Mouse (Mus musculus) c-Kit-positive CD71-positive TER-119-positive erythroid progenitor cells, embryonic 14.5 days (primary cell): Measurements from ENCODE around the gene Olfr417.
"Not testable (repeated sequence)": the region's sequence is repeated elsewhere in the genome, so short reads cannot be mapped to it uniquely, and the experiment has no call there.

Experiments
- DNase-seq: peaks from one replicate; pipeline ENCODE4 v3.0.0-alpha.2; 2013; ENCODE audit warnings: low spot score

Olfr417 gene

DNA sequence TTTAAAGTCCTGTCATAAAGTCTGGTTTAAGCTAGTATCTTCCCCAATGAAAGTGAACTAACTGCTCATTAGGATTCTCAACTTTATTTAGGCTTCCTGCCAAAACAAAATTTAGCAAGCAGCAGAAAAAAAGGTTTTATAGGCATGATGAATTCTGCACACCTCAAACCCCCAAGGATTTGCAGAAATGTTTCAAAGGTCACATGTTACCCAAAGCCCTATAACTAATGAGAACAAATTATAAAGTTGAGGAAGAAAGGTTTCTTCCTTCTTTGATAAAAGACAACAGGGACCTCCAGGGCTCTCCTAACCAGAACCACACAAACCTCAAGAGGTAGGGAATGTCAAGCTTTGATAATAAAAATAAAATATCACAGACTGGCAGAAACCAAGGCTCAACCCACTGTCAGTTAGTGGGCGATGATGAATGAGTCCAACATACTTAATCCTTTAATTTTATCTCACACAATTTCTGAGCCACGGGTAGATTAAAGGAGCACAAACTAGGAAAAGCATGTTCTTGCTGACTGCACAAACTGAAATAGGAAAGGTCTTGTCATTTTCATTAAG, at the start of gene Olfr417:
Olfr417 (plus strand) TSS at position 241 of the 570 bp plus-strand sequence.
- DNase-seq, result no peak

DNA sequence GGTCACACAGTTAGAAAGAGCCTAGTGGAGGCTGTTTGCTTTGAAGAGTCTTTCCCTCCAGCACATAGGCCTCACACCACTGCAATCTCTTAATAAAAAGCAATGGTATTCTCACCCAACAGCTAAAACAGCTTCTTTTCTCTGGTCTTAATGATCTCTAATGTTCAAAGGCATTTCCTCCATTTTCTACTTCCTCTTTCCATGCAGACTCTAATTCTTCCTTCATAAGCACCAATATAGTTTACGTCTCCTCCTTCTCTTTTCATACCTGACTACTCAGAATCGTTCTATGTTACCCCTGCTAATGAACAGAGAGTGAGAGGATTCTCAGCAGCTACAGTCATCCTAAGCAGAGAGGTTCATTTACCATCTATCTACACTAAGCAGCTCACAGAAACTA, 47.6 kb upstream of the Olfr417 start:
- DNase-seq, result no peak

DNA sequence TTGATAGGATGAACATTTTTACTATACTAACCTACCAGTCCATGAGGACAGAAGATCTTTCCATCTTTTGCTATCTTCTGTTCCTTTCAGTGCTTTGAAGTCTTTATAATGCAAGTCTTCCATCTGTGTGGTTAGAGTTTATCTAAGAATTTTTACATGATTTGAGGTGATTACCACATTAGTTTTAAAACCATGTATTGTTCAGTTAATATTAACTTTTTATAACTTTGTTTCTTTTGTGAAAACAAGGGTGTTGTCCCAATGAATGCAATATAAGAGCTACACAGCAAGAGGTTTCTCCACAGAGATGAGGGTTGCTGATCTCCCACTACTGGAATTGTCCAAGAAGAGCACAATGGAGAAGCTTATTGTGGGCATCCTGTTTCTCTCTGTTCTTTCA, 34.7 kb upstream of the Olfr417 start, which contains the start of gene Mptx1:
Mptx1 (plus strand) TSS at position 301 of the 400 bp plus-strand sequence.
- DNase-seq, result no peak

DNA sequence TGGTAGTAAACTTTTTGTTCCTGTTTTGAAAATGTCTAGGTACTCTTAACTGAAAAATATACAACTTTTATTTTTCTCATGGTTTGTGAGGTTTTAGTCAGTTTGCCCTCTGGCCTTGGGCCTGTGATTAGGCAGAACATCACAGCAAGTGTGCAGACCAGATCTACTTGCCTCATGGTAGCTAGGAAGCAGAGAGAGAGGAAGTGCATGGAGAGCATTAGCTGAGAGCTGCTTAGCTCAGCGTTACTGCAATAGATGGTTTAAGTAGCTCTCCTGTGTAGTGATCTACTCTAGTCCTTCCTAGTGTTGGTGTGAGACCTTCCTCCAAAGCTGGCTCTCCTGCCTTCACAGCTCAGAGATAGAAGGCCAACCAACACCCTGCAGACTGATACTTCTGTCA, 11.3 kb upstream of the Olfr417 start:
- DNase-seq, result not testable (repeated sequence)

DNA sequence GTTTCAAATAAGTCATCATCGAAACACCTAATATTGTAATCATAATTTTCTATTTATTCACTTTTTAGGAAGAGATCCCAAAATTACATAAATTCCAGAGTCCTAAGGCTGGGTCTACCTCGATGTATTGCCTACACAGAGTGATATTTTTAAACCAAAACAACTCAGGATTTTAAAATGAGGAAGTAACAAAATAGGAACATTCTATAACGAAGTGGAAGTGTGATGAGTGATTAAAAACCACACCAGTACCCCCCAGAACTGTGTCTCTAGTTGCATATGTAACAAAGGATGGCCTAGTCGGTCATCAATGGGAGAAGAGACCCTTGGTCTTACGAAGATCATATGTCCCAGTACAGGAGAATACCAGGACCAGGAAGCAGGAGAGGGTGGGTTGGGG, 10.3 kb upstream of the Olfr417 start:
- no peak for DNase-seq

DNA sequence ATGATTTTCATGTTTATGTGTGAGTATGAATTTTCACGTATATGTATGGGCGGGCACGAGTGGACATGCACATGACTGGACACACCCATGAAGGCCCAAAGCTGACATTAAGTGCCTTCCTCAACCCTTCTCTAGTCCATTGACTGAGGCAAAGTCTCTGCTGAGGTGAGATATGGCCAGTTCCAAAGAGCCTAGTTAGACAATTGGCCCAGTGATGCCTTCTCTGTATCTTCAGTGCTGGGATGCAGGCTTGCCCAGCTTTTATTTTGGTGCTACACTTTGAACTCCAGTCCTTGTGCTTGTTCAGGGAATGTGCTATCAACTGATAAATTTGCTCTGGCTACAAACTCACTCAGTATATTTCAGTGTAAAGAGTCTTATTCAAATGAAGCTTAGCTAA, 8.9 kb downstream of the Olfr417 start:
- no peak for DNase-seq

DNA sequence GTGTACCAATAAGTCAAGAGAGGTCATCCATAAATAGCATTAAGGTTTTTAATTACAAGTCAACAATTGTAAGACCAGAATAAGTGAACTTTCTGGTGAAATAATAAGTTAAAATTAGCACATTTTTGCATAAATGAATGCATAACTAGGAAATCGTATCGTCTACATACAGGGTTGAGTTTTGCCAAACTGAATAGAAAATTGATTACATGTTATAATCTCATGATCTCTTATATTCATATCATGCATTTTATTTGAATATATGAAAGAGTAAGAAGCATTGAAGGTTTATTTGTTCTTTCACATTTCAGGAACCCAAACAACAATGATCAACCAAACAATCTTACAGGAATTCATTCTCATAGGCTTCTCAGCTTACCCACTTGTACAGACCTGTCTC, 25.8 kb downstream of the Olfr417 start, which contains the start of gene Olfr248:
Olfr248 (plus strand) TSS at position 301 of the 400 bp plus-strand sequence.
- no peak for DNase-seq

DNA sequence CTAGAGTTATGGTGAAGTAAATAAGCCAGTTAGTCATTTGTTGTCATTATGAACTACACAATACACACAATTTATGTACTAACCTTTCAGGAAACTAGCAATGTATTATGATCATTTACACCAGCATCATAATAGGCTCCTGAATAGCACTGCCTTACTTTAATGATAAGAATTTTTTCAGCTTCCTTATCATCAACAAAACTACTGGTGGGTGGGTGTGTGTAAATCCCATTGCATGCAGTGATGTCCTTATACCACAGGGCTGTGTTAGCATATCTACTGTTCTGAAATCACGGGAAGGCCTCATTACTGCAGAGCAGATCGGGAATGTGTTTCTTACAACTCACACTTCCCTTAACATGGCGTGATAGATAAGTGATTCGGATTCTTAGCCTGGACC, 58.0 kb downstream of the Olfr417 start:
- no peak for DNase-seq

DNA sequence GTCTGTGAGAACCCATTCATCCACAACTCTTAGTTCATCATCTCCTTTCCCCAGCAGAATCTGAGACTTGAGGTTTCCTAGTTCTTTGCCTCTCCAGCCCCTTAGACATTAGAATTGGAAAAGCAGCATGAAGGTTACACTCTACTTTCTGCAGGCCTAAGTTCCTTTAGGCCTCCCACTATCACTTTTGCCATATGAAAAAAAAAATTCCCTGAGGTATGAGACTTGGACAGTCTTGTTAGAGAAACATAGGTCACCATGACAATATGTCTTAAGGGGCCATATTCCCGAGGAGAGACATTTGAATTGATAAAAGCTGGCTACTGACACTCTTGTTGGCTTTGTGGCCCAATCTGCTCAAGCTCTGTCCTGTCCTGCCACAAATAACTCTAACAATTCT, 58.8 kb downstream of the Olfr417 start, which contains the start of gene Olfr414:
Olfr414 (plus strand) TSS at position 301 of the 400 bp plus-strand sequence.
- DNase-seq, result no peak
